Mouse (Mus musculus) heart, postnatal 0 days (tissue): ENCODE data around the gene Pparg.

Experiments used
- CTCF ChIP-seq: IDR thresholded peaks from 2 replicates; pipeline ENCODE4 v1.5.1; 2016; ENCODE audit warnings: antibody characterized with exemption, control low read depth, low read depth
- EP300 ChIP-seq: IDR thresholded peaks from 2 replicates; pipeline ENCODE4 v1.6.1; 2016; ENCODE audit warnings: antibody characterized with exemption, low read depth

DNA sequence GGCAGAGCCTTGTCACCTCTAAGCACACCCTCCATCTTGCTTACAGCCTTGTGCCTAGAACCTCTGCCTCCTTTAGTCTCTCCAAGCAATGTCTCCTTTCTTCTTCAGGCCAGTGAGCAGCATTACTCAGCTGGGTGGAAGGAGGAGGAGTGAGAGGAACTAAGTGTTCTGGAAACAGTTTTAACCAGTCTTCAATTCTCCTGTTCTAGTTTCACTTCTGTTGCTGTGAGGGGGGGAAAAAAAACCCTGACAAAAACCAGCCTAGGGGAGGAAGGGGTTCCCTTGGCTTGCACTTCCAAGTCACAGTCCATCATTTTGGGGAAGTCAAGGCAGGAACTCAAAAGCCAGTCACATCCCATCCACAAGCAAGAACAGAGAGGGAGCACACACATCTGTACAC lies 29.8 kb upstream of the Pparg start:
- TF ChIP-seq CTCF (no peak), EP300 (no peak)
